8 mouse cellular contexts compared by ENCODE assay signal in genomic region chr4:133129391-133129790, GRCm38 (mm10). TPM values are rescaled to one million over a fixed set of nuclear protein-coding genes. Genes with fewer than 3 reads are reported as not detected.
A peak's percentile ranks its signal among the peaks of the same experiment; 100 is the strongest.
DNase-seq lines count a peak whose midpoint lies in the region; ATAC-seq and TF ChIP-seq lines count a peak whose summit lies in the region.

No protein-coding gene starts in this region.

- no peak for TF ChIP-seq CTCF in lung, adult 2 months (IDR thresholded peaks at IDR 0.05; ENCODE audit: insufficient read depth, low read length)
- TF ChIP-seq CTCF in midbrain, postnatal 0 days (IDR thresholded peaks at IDR 0.05) = no peak

- H3K9ac ChIP-seq in embryonic facial prominence, embryonic 12.5 days = peak overlapping the region; percentile 49; the same call in 1 of the 2 replicates
- peak overlapping the region; percentile 40 for H3K9ac ChIP-seq in intestine, embryonic 14.5 days (ENCODE audit: low read length)
- no peak overlapping the region for H3K9ac ChIP-seq in midbrain, postnatal 0 days (replicated peaks; ENCODE audit: low read length, poor library complexity, severe bottlenecking)

- TF ChIP-seq POLR2A in lung, adult 2 months (IDR thresholded peaks at IDR 0.05; ENCODE audit: borderline replicate concordance, extremely low read depth, low read depth, low read length) = peak; percentile 43; the same call in 1 of the 2 replicates

- H3K4me3 ChIP-seq in lung, adult 2 months (replicated peaks; ENCODE audit: extremely low read depth, low read depth, low read length) = peak overlapping the region; percentile 57
- peak overlapping the region; percentile 94 for H3K4me3 ChIP-seq in embryonic facial prominence, embryonic 12.5 days
- peak overlapping the region; percentile 83 for H3K4me3 ChIP-seq in intestine, embryonic 14.5 days (ENCODE audit: low read depth, low read length)
- peak overlapping the region; percentile 96 for H3K4me3 ChIP-seq in midbrain, postnatal 0 days (ENCODE audit: low read depth, low read length)

- 28% methylated on average over 11 of the region's 11 CpGs for WGBS in lung, adult 2 months
- WGBS in embryonic facial prominence, embryonic 12.5 days = 50% methylated on average over 11 of the region's 11 CpGs
- WGBS in intestine, embryonic 14.5 days = 54% methylated on average over 11 of the region's 11 CpGs
- WGBS in midbrain, postnatal 0 days = 37% methylated on average over 11 of the region's 11 CpGs

- no peak for DNase-seq in lung, adult 2 months
- no peak for DNase-seq in lung, postnatal 4 days
- no peak for DNase-seq in intestine, embryonic 14.5 days (ENCODE audit: low spot score)
- no peak for DNase-seq in midbrain, postnatal 0 days (ENCODE audit: low spot score)
- DNase-seq in right cerebral cortex, adult 18-20 months = no peak
- no peak for DNase-seq in left cerebral cortex, adult 8-10 months (ENCODE audit: low spot score in 2 of 2)
- DNase-seq in frontal cortex, postnatal 25 days (ENCODE audit: low spot score in 2 of 2) = no peak

- no peaks in the 10 kb centered on the region for H3K27me3 ChIP-seq in embryonic facial prominence, embryonic 12.5 days
- H3K27me3 ChIP-seq in intestine, embryonic 14.5 days (replicated peaks; ENCODE audit: control insufficient read depth, insufficient read depth, low read length) = no peaks in the 10 kb centered on the region
- no peaks in the 10 kb centered on the region for H3K27me3 ChIP-seq in midbrain, postnatal 0 days (ENCODE audit: insufficient read depth, low read length)

- 0 out of 2 replicates have a peak overlapping the region, but pooled peaks have one; percentile 41 for H3K27ac ChIP-seq in embryonic facial prominence, embryonic 12.5 days
- H3K27ac ChIP-seq in intestine, embryonic 14.5 days (ENCODE audit: low read depth) = peak overlapping the region; percentile 80
- H3K27ac ChIP-seq in midbrain, postnatal 0 days (ENCODE audit: low read depth, low read length) = peak overlapping the region; percentile 18; the same call in 1 of the 2 replicates

- peak overlapping the region; percentile 79 for H3K4me2 ChIP-seq in embryonic facial prominence, embryonic 12.5 days (replicated peaks)
- peak overlapping the region; percentile 81 for H3K4me2 ChIP-seq in intestine, embryonic 14.5 days (ENCODE audit: low read length)
- peak overlapping the region; percentile 94 for H3K4me2 ChIP-seq in midbrain, postnatal 0 days (ENCODE audit: low read depth, low read length, poor library complexity, severe bottlenecking)

- ATAC-seq in embryonic facial prominence, embryonic 12.5 days (ENCODE audit: insufficient number of reproducible peaks, insufficient read depth, low FRiP score, low TSS enrichment) = no peak
- no peak for ATAC-seq in intestine, embryonic 14.5 days (replicated peaks; ENCODE audit: low FRiP score, low TSS enrichment, low read depth)
- no peak for ATAC-seq in midbrain, postnatal 0 days (ENCODE audit: low FRiP score)

- H3K36me3 ChIP-seq in embryonic facial prominence, embryonic 12.5 days = peaks cover 5% of the 10 kb centered on the region; the same call in 1 of the 2 replicates
- H3K36me3 ChIP-seq in intestine, embryonic 14.5 days (ENCODE audit: control insufficient read depth, insufficient read depth, low read length) = no peaks in the 10 kb centered on the region
- H3K36me3 ChIP-seq in midbrain, postnatal 0 days (ENCODE audit: insufficient read depth, low read length) = no peaks in the 10 kb centered on the region

- no peaks in the 10 kb centered on the region for H3K9me3 ChIP-seq in embryonic facial prominence, embryonic 12.5 days
- no peaks in the 10 kb centered on the region for H3K9me3 ChIP-seq in intestine, embryonic 14.5 days (ENCODE audit: control insufficient read depth, low read length)
- peaks cover under 1% of the 10 kb centered on the region; the same call in 1 of the 2 replicates for H3K9me3 ChIP-seq in midbrain, postnatal 0 days (ENCODE audit: low read length)

- peaks cover 7% of the 10 kb centered on the region for H3K4me1 ChIP-seq in lung, adult 2 months (ENCODE audit: control insufficient read depth, insufficient read depth, low read length)
- peaks cover 12% of the 10 kb centered on the region for H3K4me1 ChIP-seq in embryonic facial prominence, embryonic 12.5 days
- peaks cover 13% of the 10 kb centered on the region for H3K4me1 ChIP-seq in intestine, embryonic 14.5 days (replicated peaks; ENCODE audit: control insufficient read depth, insufficient read depth, low read length)
- peaks cover 4% of the 10 kb centered on the region; the same call in 1 of the 2 replicates for H3K4me1 ChIP-seq in midbrain, postnatal 0 days (ENCODE audit: insufficient read depth, low read length)

RNA-seq across cellular contexts. Expression of gene Wasf2, which starts 0.9 kb away (rescaled TPM):
- 91.7 and 109 TPM in 2 replicates for polyA plus RNA-seq in lung, adult 2 months (2012; rRNA removed)
- polyA plus RNA-seq in embryonic facial prominence, embryonic 12.5 days (2016; fragmentation: Nextera tagmentation; extraction: Ambion mirVana) = 78.8 and 88.4 TPM in 2 replicates
- polyA plus RNA-seq in intestine, embryonic 14.5 days (2014; fragmentation: Nextera tagmentation; extraction: Ambion mirVana) = 79.6 and 88.3 TPM in 2 replicates
- 18.3 and 19.6 TPM in 2 replicates for total RNA-seq in midbrain, postnatal 0 days (2014; rRNA removed)
- polyA plus RNA-seq in midbrain, postnatal 0 days (2015; fragmentation: Nextera tagmentation; extraction: Ambion mirVana) = 19.1 and 26.0 TPM in 2 replicates
- total RNA-seq in left cerebral cortex, adult 8-10 months (2022) = 10 to 100 TPM; 27.4 to 42.1 (median 38.9) TPM

Comparison
In these comparisons a context has a peak if more than half of its experiments do, and no peak if none do; other contexts are left out.
1. H3K27ac ChIP-seq: peak in every context shown above with its lines; median percentile 80 in intestine, embryonic 14.5 days; 41 in embryonic facial prominence, embryonic 12.5 days; 18 in midbrain, postnatal 0 days.